Mouse (Mus musculus): ENCODE measurements around the gene Nploc4. TPM values are rescaled to one million over a fixed set of nuclear protein-coding genes. Genes with fewer than 3 reads are reported as not detected.
A peak's percentile ranks its signal among the peaks of the same experiment; 100 is the strongest.
"Not testable (repeated sequence)": the region's sequence is repeated elsewhere in the genome, so short reads cannot be mapped to it uniquely, and the experiment has no call there.

Gene Nploc4
- polyA plus RNA-seq, 3 experiments from 2014 or later: 8.6 to 12.4 (median 11.0) TPM

DNA sequence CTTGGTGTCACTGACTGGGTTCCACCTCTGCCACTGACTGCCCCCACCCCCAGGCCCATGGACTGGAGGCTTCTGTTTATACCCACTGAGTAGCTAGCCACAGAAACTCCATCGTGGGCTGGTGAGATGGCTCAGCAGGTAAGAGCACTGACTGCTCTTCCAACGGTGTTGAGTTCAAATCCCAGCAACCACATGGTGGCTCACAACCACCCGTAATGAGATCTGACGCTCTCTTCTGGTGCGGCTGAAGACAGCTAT is 85.5 kb downstream of the Nploc4 start:
- ATAC-seq: not testable (repeated sequence)

DNA sequence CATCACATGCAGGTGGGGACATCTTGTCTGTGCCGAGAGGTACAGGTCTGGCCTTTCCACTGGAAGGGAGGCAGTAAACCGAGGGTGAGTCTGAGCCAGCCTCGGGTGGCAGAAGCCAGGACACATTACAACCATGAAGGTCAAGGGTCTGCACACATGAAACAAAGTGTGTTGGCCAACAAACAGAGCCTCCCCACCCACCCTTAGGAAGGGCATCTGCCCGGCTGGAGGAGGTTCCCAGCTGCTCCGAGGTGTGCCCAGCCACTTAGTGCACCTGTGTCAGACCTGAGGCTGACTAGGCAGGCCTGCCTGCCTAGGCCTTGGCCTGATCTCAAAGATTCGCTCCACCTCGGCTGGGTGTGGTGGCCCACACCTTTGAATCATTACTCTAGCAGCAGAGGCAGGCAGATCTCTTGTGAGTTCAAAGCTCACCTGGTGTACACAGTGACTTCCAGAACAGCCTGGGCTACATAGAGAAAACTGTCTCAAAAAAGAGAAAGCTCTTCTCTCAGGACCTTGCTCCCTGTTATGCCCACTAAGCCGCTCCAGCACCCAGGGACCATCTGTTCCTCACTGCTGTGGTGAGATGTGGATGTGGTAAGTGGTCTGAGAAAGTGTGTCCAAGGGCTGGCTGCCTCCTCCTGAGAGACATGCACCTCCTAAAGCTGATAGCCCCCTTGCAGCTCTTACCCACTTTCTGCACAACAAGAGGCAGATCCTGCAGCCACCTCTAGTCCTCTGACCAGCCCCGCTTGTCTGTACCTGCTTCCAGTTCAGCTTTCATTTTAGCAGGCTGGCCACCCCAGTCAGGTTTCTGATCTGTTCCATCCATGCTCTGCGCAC is 86.0 kb downstream of the Nploc4 start:
- no peak for ATAC-seq

DNA sequence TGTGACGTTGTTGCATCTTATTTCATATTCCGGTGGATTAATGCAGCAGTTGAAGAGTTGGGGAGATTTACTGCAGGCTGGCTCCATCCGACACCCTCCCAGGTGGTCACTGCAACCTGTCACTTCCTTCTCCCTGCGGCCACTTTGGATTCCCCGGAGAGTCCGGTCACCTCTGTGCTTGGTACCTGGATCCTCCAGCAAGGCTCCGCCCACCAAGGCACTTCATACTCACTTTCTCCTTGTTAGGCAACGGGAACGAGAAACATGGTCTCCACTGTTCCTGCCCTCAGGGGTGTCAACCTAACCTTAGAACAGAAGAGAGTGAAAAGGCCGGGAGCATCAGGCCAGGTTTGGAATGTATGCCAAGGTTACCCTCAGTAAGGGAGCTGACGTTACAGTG is 86.8 kb downstream of the Nploc4 start:
- ATAC-seq: no peak

DNA sequence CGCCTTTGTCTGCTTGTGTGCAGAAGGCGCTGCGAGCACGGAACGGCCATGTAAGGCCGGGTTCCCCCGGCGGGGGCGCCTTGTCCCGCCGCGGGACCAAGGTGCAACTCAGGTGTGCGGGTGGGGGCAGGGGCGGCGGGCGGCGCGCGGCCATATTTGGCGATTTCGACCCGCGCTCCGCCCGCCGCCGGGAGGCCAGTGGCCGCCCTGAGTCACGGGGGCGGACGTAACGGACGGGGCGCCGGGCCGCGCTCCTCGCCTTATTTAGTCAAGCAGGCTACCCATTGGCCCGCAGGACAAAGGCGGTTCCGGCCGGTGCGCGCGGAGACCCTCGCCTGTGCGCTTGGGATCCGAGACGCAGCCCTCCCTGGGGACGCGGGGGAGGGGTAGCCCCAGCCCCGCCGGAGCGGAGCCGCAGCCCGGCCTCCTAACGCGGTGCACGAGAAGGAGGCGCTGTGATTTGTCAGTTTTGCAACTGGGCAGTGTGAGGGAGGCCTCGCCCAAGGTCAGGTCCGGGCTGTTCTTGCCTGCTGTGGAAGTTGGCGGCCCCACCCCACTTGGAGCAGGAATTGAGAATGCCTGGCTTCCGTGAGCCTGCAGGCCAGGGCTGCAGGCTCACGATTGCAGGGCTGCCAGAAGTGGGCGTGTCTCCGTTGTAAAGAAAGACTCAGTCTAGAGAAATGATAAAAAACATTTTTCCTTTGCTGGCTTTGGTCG is 87.4 kb downstream of the Nploc4 start:
- ATAC-seq: peak; percentile 20

DNA sequence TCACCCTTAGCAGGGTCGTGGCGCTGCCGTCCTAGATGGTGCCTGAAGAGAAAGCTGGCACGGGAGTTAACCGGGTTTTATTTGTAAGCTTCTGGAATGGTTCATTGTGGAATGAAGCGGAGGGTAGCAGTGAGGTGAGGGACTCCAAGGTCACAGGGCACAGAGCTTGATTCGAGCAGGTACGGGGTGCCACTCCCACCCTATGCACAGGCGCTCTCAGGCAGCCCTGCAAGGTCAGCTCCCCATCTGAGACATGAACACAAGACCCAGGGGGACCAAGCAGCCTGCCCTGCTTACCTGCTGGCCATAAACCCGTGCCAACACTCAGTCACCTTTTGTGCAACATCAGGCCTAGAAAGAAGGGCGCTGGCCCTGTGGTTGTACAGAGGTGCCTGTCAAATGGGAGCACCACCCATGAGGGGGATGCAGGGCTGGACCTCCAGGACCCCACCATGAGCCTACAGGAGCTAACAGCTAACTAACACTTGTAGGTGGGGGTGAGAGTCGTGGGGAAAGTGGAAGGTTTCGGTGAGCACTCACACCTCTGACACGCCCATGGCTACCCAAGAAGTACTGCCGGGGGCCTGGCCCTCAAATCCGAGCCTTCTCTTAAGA is 88.0 kb downstream of the Nploc4 start:
- no peak for ATAC-seq

DNA sequence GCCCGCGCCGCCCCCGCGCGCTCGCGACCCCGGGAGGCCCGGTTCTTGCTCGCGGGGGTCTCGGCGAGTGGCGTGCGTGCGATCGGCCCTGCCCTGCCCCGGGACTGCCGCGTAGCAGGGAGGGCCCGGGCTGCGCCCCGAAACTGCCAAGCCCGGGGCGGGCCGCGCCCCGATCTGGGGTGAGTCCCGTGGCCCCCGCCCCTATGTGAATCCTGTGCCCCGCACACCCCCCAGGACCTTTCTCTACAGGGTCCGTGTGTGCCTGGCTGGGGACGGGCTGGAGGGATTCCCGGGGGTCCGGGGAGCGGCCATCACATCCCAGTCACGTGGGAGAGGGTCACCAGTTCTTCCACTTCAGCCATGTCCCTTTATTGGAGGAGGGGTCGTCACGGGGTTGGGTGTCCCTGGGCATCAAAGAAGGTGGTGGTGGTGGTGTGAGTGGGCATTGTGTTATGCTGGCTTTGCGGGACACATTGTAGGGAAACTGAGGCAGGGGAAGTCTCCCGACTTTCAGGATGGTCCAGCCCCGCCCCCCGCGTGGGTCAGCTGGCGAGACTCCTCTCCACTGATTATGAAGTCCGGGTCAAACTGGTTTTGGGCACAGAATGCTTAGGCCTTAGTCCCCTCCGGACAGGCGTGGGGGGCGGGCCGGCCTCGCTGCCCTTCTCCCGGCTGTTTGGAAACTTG is 88.7 kb downstream of the Nploc4 start:
- no peak for ATAC-seq

DNA sequence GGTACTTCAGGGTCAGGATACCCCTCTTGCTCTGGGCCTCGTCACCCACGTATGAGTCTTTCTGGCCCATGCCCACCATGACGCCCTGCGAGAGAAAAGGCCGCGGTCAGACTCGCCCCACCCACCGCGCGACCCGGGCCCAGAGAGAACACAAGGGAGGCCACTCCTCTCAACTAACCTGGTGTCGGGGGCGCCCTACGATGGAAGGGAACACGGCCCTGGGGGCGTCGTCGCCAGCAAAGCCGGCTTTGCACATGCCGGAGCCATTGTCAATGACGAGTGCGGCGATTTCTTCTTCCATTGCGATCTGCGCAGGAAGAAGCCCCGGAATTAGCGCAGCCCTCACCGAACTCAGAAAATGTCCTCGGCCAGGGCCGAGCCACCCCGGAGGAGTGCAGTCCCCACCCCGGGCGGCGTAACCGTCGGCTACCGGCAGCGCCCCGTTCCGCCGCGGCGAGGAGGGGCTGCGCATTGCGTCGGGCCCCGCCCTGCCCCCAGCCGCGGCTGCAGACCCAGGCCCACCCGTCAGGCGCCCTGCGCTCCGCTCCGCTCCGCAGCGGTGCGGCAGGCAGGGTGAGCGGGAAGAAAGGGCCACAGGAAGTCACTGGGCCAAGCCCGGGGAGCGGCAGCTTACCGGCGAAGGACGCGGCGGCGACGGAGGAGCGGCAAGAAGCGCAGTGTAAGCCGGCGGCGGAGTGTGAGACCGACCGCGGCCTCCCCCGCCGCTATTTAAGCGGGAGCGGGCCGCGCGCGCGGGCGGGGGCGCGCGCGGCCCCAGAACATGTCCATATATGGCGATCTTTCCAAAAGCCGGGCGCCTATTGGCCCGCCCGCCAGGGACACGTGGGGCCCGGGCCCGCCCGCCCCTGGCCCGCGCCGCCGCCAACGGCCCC is 89.5 kb downstream of the Nploc4 start, which contains the start of gene Actg1:
TSS of gene Actg1 (minus strand) at position 752 of the 893 bp plus-strand sequence.
- ATAC-seq: peak; percentile 76

DNA sequence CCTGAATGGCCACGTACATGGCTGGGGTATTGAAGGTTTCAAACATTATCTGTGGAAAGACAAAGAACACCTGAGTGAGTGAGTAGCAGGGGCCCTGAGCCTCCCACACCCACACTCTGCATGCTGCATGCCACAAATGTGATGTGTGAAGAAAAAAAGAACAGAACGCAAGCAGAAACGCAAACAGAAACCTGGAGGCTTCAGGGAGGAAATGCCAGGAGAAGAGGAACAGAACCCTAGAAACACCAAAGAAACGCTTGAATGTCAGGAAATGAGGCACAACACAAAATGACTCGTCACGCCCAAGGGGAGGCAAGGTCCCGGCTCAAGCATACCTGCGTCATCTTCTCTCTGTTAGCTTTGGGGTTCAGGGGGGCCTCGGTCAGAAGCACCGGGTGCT is 90.2 kb downstream of the Nploc4 start:
- no peak for ATAC-seq

DNA sequence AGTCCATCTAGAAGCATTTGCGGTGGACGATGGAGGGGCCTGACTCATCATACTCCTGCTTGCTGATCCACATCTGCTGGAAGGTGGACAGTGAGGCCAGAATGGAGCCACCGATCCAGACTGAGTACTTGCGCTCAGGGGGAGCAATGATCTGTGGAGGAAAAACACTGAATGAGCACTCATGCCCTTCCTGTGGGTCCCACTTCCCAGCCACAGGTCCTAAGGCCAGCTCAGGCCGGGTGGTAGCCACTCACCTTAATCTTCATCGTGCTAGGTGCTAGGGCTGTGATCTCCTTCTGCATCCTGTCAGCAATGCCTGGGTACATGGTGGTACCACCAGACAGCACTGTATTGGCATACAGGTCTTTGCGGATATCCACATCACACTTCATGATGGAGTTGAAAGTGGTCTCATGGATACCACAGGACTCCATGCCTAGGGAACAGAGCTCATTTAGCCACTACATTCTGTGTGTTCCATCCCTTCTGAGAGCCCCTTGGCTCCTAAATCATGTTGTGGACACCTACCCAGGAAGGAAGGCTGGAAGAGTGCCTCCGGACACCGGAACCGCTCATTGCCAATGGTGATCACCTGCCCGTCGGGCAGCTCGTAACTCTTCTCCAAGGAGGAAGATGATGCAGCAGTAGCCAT is 91.0 kb downstream of the Nploc4 start:
- ATAC-seq: not testable (repeated sequence)

DNA sequence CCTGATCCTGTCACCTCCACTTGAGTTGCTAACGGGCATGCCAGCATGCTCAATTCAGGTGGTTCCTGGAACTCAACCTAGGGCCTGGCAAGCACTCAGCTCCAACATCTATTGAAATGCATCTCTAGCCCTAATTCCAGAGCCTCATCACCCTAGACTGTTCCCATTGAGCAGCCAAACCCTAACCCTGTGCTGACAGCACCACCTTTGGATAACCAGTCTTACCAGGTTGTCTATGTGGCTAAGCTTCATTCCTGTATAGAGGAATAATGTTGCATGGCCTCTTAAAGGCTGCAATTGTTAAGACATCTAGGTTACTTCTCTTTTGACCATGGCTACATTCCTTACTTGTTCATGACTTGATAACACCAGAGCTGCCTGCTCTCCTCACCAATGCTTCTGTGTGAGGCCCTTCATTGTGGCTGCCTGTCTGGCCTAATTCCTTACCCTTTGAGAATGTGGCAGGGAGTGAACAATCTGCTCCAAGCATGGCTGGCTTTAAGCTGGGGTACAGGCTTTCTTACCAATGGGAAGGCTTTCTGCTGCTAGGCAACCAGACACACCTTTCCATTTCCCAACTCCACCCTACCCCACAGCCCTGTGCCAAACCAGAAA is 92.3 kb downstream of the Nploc4 start:
- no peak for ATAC-seq

DNA sequence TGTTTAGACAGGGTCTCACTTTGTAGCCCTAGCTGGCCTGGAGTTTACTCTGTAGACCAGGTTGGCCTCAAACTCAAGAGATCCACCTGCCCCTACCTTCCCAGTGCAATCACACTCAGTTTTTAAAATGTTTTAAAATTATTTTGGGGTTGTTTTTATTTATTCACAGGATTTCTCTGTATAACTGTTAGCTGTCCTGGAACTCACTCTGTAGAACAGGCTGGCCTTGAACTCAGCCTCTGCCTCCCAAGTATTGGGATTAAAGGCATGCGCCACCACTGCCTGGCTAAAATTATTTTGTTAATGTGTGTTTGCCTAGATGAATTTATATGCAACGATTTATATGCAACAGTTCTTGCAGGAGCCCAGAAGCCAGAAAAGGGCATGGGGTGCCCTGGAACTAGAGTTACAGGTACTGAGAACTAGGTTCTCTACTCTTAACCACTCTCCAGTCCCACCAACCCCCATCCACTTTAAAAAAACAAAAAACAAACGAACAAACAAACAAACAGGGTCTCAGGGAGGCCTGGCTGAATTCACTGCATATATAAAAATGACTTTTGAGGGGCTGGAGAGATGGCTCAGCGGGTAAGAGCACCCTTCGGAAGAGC is 93.1 kb downstream of the Nploc4 start:
- no peak for ATAC-seq

DNA sequence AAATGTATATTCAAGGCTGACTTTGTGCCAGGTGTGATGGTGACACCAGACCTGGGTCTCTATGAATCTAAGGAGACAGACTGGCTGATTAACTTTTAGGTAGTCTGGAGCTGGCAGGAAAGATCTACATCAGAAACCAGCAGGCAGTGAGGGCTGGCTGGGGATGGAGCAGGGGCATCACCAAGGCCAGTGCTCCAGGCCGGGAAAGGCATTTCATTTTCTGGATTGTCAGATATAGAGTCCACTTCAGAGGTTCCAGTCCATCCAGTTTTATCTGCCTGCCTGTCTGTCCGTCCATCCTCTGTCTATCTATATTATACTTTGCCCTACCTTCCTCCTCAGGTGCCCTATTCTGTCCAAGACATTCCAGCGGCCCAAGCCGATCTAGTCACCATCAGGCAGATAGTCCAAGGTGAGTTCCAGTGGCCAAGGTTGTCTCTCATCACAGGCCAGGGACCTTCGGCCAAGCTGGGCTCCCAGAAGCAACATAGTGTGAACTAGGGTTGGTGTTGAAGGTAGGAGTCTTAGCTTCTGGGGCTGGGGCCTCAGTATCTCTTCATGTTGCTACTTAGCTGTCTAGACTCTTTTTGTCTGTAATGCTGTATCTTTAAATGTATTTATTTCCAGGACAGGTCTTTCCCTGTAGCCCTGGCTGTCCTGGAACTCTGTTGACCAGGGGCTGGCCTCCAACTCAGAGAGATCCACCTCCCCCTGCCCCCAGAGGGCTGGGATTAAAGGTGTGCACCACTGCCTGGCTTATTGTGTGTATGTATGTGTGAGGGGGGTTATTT is 93.8 kb downstream of the Nploc4 start:
- no peak for ATAC-seq

DNA sequence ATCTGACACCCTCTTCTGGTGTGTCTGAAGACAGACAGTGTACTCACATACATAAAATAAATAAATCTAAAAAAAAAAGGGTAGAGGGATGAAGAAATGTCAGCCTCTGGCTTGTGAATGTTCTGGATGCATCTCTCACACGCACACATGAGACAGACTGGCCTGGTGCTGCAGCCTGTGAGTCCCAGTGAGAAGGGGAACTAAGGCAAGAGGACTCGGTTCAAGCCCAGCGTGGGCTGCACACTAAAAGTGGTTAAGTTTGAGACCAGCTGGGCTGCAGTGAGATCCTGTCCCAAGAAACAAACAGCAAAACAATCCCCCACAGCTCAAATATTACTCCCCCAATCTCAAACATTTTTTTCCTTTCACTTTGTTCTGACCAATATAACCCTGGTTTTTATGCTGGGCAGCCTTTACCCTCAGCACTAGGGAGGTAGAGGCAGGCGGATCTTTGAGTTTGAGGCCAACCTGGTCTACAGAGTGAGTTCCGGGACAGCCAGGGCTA is 94.8 kb downstream of the Nploc4 start:
- ATAC-seq: no peak

DNA sequence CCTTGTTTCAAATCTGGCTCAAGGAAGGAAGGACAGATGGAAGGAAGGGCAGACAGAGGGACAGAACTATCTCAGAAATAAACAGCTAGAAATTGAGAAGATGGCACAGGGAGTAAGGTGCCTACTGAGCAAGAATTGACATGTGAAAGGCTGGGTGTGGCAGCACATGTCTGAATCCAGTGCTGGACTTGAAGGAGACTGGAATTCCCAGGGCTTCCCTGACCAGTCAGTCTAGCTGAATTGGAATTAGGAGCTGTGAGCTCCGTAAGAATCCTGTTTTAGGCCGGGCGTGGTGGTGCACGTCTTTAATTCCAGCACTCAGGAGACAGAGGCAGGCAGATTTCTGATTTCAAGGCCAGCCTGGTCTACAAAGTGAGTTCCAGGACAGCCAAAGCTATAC is 95.8 kb downstream of the Nploc4 start:
- ATAC-seq: no peak

DNA sequence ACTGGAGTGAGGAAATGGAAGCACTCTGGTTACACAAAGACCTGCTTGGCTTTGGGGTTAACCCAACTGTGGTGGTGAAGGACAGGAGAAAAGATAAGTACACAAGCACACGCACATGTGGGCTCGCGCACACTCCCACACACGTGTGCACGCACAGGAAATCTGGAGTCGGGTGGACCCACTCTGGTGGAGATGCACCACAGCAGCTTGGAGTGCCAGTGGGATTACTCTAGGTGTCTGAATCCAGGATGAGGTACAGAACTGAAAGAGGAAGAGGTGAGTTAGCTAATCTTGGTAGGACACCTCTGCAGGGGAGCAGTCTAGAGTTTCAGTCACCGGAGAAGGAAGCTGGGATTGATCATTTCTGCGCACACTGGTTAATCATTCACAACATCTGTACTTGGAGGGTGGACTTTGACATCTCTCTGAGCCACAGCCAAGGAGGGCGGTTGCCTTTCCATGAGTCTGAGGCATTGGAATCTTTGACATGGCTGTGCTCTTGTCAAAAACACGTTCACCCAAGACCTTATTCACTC is 97.5 kb downstream of the Nploc4 start:
- no peak for ATAC-seq

DNA sequence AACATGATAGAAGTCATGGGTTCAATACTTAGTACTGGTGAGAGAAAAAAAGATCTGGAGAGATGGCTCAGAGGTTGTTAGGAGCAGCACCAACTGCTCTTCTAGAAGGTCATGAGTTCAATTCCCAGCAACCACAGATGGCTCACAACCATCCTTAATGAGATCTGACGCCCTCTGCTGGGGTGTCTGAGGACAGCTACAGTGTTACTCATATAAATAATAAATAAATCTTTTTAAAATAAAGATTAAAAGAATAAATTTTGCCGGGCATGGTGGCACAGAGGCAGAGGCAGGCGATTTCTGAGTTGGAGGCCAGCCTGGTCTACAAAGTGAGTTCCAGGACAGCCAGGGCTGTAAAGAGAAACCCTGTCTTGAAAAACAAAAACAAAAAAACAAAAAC is 98.7 kb downstream of the Nploc4 start:
- ATAC-seq: no peak

DNA sequence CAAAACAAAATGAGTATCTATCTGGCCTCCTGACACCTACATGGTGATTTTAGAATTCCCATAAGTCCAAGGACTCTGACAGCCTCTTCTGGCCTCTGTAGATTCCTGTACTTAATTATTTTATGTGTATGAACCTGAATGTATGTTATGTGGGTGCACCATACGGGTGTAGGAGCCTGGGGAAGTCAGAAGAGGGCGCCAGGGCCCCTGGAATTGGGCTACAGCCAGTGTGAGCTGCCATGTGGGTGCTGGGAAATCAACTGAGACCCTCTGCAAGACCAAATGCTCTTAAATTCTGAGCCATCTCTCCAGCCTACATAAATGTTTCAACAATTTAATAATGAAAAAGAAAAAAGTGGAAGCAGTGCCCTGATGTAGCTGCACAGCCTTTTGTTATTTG is 100.1 kb downstream of the Nploc4 start:
- ATAC-seq: no peak

DNA sequence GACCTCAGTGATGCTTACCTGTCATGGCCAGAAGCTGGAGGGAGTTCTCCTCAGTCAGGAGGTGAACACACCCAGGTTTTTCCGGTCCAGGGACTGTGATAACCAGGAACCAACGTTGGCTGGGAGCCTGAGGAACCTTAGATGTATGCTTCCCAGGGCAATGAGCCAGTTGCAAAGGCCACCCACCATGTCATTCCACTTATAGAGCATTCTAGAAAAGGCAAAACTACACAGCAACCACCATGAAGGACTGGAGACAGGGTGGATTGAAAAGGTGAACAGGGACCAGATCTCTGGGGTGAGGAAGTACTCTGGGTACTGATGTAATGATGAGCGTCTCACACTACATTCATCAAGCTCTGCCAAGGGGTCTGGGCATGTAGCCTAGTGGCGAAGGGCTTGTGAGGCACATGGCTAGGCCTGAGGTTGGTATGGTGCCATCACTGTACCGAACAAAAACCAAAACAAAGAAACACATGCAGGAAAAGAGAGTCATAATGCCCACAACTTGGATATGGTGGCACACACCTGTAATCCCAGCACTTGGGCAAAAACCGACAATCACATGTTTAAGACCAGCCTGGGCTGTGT is 102.0 kb downstream of the Nploc4 start:
- ATAC-seq: no peak

Measured in inflammation-experienced regulatory T-cells, adult 6 months (primary cell).